Mouse (Mus musculus): ENCODE data around the gene BC030500.

GRCm38 (mm10) chr8:58890591-58890990 is 21.0 kb upstream of the BC030500 start:
- no peak for TF ChIP-seq CTCF (IDR thresholded peaks at IDR 0.05; ENCODE audit: control insufficient read depth, insufficient read depth, low read length)
- no peak for TF ChIP-seq POLR2A (IDR thresholded peaks at IDR 0.05; ENCODE audit: borderline replicate concordance, control insufficient read depth, low read depth, low read length)

Measured in bone marrow, adult 2 months (tissue).